Comparison of ENCODE assay signal across 9 mouse cellular contexts in the genomic region with DNA sequence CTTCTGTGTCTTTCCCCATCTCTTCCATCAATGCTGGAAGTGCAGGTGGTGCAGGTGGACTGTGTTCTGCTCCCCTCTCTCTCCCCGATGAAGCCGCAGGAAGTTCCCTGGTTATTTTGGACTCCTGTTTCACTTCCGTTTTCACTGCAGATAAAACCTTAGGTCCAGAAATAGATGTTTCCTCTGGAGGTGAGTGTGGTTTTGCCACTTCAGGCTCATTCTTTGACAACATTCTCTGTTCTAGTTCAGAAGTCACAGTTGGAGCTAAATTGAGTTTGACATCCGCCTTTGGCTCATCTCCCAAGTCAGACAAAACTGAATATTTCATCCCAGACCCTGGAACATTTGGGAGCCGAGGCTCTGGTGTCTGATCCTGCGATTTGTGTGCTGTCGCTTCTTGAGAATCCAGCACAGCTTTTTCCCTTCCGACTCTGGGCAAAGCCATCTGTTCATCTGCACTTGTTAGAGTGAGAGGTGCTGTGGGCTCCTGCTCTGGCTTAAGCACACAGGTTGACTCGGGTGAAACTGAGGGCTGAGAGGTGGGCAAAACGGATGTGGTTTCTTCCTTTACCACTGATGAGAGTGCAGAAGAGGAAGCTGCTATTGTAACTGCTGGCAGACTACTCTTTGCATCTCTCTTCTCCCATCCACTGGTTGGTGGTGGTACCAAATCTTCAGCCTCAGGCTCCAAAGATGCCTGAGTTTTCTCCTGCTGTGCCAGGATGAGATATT. TPM values are rescaled to one million over a fixed set of nuclear protein-coding genes. Genes with fewer than 3 reads are reported as not detected.
A peak's percentile ranks its signal among the peaks of the same experiment; 100 is the strongest.
DNase-seq lines count a peak whose midpoint lies in the region; ATAC-seq and TF ChIP-seq lines count a peak whose summit lies in the region.
"Had no signal": no experiment of that assay in that cellular context is flagged by ENCODE, and none has a peak within 500 bp of the region (broad histone marks: within the 10 kb centered on the region; RNA-seq: fewer than 3 reads in every experiment).

No protein-coding gene starts in this region.

- no peak for TF ChIP-seq EP300 in liver, postnatal 0 days (IDR thresholded peaks at IDR 0.05; ENCODE audit: low read depth)

- 38% methylated on average over 10 of the region's 10 CpGs for WGBS in liver, postnatal 0 days (ENCODE audit: insufficient replicate concordance)
- 51% methylated on average over 10 of the region's 10 CpGs for WGBS in liver, embryonic 11.5 days

- H3K4me3 ChIP-seq in liver, postnatal 0 days (ENCODE audit: low read depth, low read length) = no peak overlapping the region
- no peak overlapping the region for H3K4me3 ChIP-seq in liver, embryonic 11.5 days (ENCODE audit: low read depth, low read length)
- H3K4me3 ChIP-seq: myocyte had no signal

- ATAC-seq in liver, postnatal 0 days = no peak
- no peak for ATAC-seq in liver, embryonic 11.5 days (replicated peaks; ENCODE audit: low FRiP score)
- peak; percentile 71 for ATAC-seq in common myeloid progenitor, adult 5-6 weeks (replicated peaks; ENCODE audit: low read depth, poor library complexity, severe bottlenecking)

- H3K9ac ChIP-seq in liver, postnatal 0 days (replicated peaks) = no peak overlapping the region
- H3K9ac ChIP-seq in liver, embryonic 11.5 days (ENCODE audit: low read depth, low read length) = no peak overlapping the region

- TF ChIP-seq CTCF in liver, postnatal 0 days (IDR thresholded peaks at IDR 0.05; ENCODE audit: low read depth) = 0 out of 2 replicates have a peak, but pooled peaks have one; percentile 3

- H3K4me2 ChIP-seq in liver, postnatal 0 days (ENCODE audit: low read depth, low read length) = peak overlapping the region; percentile 10
- no peak overlapping the region for H3K4me2 ChIP-seq in liver, embryonic 11.5 days

- H3K9me3 ChIP-seq in liver, postnatal 0 days (ENCODE audit: low read length) = no peaks in the 10 kb centered on the region
- H3K9me3 ChIP-seq in liver, embryonic 11.5 days (ENCODE audit: control insufficient read depth, low read length) = no peaks in the 10 kb centered on the region

- 0 out of 2 replicates have a peak overlapping the region, but pooled peaks have one; percentile 30 for H3K27ac ChIP-seq in liver, postnatal 0 days (ENCODE audit: low read depth)
- no peak overlapping the region for H3K27ac ChIP-seq in liver, embryonic 11.5 days (ENCODE audit: low read depth, low read length)

- DNase-seq in frontal cortex, postnatal 36 days (ENCODE audit: low spot score in 2 of 2) = peak; percentile 39 to 63
- no peak for DNase-seq in frontal cortex, postnatal 25 days (ENCODE audit: low spot score in 2 of 2)
- DNase-seq in liver, postnatal 0 days = no peak
- DNase-seq in liver, embryonic 11.5 days (ENCODE audit: low spot score) = no peak
- DNase-seq in thymus, postnatal 0 days (ENCODE audit: low spot score) = peak; percentile 84
- DNase-seq in embryo, embryonic 11 days = no peak
- DNase-seq in yolk sac, embryonic 10.5 days (ENCODE audit: low spot score) = no peak

- H3K27me3 ChIP-seq in liver, postnatal 0 days (ENCODE audit: insufficient read depth, low read length) = no peaks in the 10 kb centered on the region
- no peaks in the 10 kb centered on the region for H3K27me3 ChIP-seq in liver, embryonic 11.5 days (replicated peaks; ENCODE audit: control insufficient read depth, insufficient read depth, low read length)

- no peaks in the 10 kb centered on the region for H3K36me3 ChIP-seq in liver, postnatal 0 days (replicated peaks; ENCODE audit: insufficient read depth, low read length)
- no peaks in the 10 kb centered on the region for H3K36me3 ChIP-seq in liver, embryonic 11.5 days (ENCODE audit: control insufficient read depth, insufficient read depth, low read length)

- peaks cover 10% of the 10 kb centered on the region; the same call in 1 of the 2 replicates for H3K4me1 ChIP-seq in liver, postnatal 0 days (ENCODE audit: insufficient read depth)
- no peaks in the 10 kb centered on the region for H3K4me1 ChIP-seq in liver, embryonic 11.5 days (replicated peaks; ENCODE audit: control insufficient read depth, insufficient read depth, low read length)

RNA-seq across cellular contexts. Expression of a gene that starts 50.2 kb away (rescaled TPM):
- polyA plus RNA-seq in liver, postnatal 0 days (2015; fragmentation: Nextera tagmentation; extraction: Ambion mirVana) = 0.01 and 0.17 TPM in 2 replicates
- 0.04 and 0.12 TPM in 2 replicates for polyA plus RNA-seq in liver, embryonic 11.5 days (2014; fragmentation: Nextera tagmentation; extraction: Ambion mirVana)
- total RNA-seq in common myeloid progenitor, adult 5-6 weeks (2017) = under 0.01 TPM in 1 of 2 replicates, not detected in the other
- 0.28 and 0.29 TPM in 2 replicates for polyA plus RNA-seq in thymus, postnatal 0 days (2015; fragmentation: Nextera tagmentation; extraction: Ambion mirVana)

Comparison
In these comparisons a context has a peak if more than half of its experiments do, and no peak if none do; other contexts are left out.
1. DNase-seq: peak in frontal cortex, postnatal 36 days (2 of 2) and thymus, postnatal 0 days (single experiment); none in frontal cortex, postnatal 25 days (0 of 2), liver, postnatal 0 days (single experiment), liver, embryonic 11.5 days (single experiment), embryo, embryonic 11 days (single experiment) and yolk sac, embryonic 10.5 days (single experiment).